Mouse (Mus musculus): Measurements from ENCODE around the gene Fam160a2. TPM values are rescaled to one million over a fixed set of nuclear protein-coding genes. Genes with fewer than 3 reads are reported as not detected.

The Fam160a2 gene
- polyA plus RNA-seq, 1 experiment from 2014 or later = 45.1 TPM

DNA sequence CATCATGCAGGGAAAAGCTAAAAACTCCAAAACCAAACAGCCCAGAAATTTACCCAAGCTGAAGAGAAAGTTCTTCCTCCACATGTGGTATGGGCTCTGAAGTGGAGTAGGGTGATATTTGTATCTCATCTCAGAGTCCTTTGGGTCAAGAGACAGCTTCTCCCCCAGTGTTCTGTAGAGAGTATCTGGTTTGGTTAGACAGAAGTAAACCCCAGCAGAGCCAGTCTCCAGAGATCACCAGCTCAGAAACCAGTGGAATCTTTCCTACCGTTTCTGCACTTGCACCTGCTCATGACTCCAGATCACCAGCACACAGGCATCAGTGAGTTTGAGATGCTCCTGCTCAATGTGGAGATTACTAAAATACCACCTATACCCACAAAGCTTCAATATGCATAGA, 65.8 kb downstream of the Fam160a2 start, which contains the start of gene Olfr690:
Olfr690 (minus strand) TSS at position 101 of the 400 bp plus-strand sequence.
- WGBS = 83% methylated on average over 1 of the region's 1 CpGs
- Histone ChIP-seq H3K36me3 (no peaks in the 10 kb centered on the region), H3K4me2 (no peak within 1 kb of the TSS), H3K4me3 (no peak within 1 kb of the TSS), H3K9ac (no peak within 1 kb of the TSS), H3K9me3 (no peaks in the 10 kb centered on the region), H3K27ac (replicated peaks) (no peak within 1 kb of the TSS), H3K4me1 (replicated peaks) (no peaks in the 10 kb centered on the region), H3K27me3 (no peaks in the 10 kb centered on the region)
- no peak for ATAC-seq (ENCODE audit: low FRiP score, low read depth)

DNA sequence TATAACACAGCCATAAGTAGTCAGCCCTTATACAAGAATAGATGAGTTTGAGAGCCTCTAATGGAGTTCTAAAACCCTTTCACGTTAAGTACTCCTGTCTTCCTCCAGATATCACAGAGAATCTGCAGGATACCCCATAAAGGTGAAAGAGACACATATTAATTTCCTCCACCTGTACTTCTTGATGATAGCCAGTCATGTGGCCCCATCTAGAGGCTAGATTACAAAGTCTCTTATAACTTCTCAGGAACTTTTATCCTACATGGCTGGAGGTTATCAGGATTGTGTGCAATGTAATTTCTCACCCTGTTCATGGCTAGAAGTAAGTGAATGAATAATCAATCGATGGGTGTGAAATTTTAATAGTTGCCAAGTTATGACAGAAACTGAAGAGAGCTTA, 74.6 kb downstream of the Fam160a2 start:
- no peaks in the 10 kb centered on the region for H3K9me3 ChIP-seq
- 81% methylated on average over 2 of the region's 2 CpGs for WGBS
- H3K27ac ChIP-seq (replicated peaks) = no peak overlapping the region
- no peak overlapping the region for H3K4me2 ChIP-seq
- no peaks in the 10 kb centered on the region for H3K36me3 ChIP-seq
- no peak for ATAC-seq (ENCODE audit: low FRiP score, low read depth)
- no peaks in the 10 kb centered on the region for H3K4me1 ChIP-seq (replicated peaks)
- H3K27me3 ChIP-seq = no peaks in the 10 kb centered on the region
- no peak overlapping the region for H3K9ac ChIP-seq
- no peak overlapping the region for H3K4me3 ChIP-seq

Other genes starting within 250 kb of the Fam160a2 start
- not detected in 2 replicates for gene Olfr684, start 236.4 kb downstream of the Fam160a2 start, polyA plus RNA-seq (2015; fragmentation: Nextera tagmentation; extraction: Ambion mirVana)
- not detected in 2 replicates for gene Olfr685, start 214.0 kb downstream of the Fam160a2 start, polyA plus RNA-seq (2015; fragmentation: Nextera tagmentation; extraction: Ambion mirVana)
- gene Olfr686, start 192.6 kb downstream of the Fam160a2 start, polyA plus RNA-seq (2015; fragmentation: Nextera tagmentation; extraction: Ambion mirVana) = not detected in 2 replicates
- gene Olfr688, start 112.0 kb downstream of the Fam160a2 start, polyA plus RNA-seq (2015; fragmentation: Nextera tagmentation; extraction: Ambion mirVana) = not detected in 2 replicates
- gene Olfr689, start 88.9 kb downstream of the Fam160a2 start, polyA plus RNA-seq (2015; fragmentation: Nextera tagmentation; extraction: Ambion mirVana) = 0.03 and 0.05 TPM in 2 replicates
- gene Olfr690, start 66.0 kb downstream of the Fam160a2 start, polyA plus RNA-seq (2015; fragmentation: Nextera tagmentation; extraction: Ambion mirVana) = not detected in 2 replicates
- gene Olfr691, start 57.8 kb downstream of the Fam160a2 start, polyA plus RNA-seq (2015; fragmentation: Nextera tagmentation; extraction: Ambion mirVana) = 0.12 and 0.16 TPM in 2 replicates
- gene Olfr692, start 31.8 kb downstream of the Fam160a2 start, polyA plus RNA-seq (2015; fragmentation: Nextera tagmentation; extraction: Ambion mirVana) = not detected in 2 replicates
- gene Gm5901, start 25.0 kb downstream of the Fam160a2 start, polyA plus RNA-seq (2015; fragmentation: Nextera tagmentation; extraction: Ambion mirVana) = not detected in 2 replicates
- 0.08 and 0.12 TPM in 2 replicates for gene Cnga4, start 4.5 kb upstream of the Fam160a2 start, polyA plus RNA-seq (2015; fragmentation: Nextera tagmentation; extraction: Ambion mirVana)
- gene Cckbr, start 25.7 kb upstream of the Fam160a2 start, polyA plus RNA-seq (2015; fragmentation: Nextera tagmentation; extraction: Ambion mirVana) = 5.2 and 5.5 TPM in 2 replicates
- 37.6 and 41.2 TPM in 2 replicates for gene Cavin3, start 82.2 kb upstream of the Fam160a2 start, polyA plus RNA-seq (2015; fragmentation: Nextera tagmentation; extraction: Ambion mirVana)
- 88.5 and 94.2 TPM in 2 replicates for gene Smpd1, start 154.3 kb upstream of the Fam160a2 start, polyA plus RNA-seq (2015; fragmentation: Nextera tagmentation; extraction: Ambion mirVana)
- gene Apbb1, start 181.6 kb upstream of the Fam160a2 start, polyA plus RNA-seq (2015; fragmentation: Nextera tagmentation; extraction: Ambion mirVana) = 294 and 330 TPM in 2 replicates
- gene Hpx, start 200.1 kb upstream of the Fam160a2 start, polyA plus RNA-seq (2015; fragmentation: Nextera tagmentation; extraction: Ambion mirVana) = 0.39 TPM in 1 of 2 replicates, not detected in the other
- gene Trim3, start 233.5 kb upstream of the Fam160a2 start, polyA plus RNA-seq (2015; fragmentation: Nextera tagmentation; extraction: Ambion mirVana) = 106 and 112 TPM in 2 replicates
- gene Timm10b, start 240.0 kb upstream of the Fam160a2 start, polyA plus RNA-seq (2015; fragmentation: Nextera tagmentation; extraction: Ambion mirVana) = 145 and 150 TPM in 2 replicates
- gene Arfip2, start 240.4 kb upstream of the Fam160a2 start, polyA plus RNA-seq (2015; fragmentation: Nextera tagmentation; extraction: Ambion mirVana) = 81.8 and 92.0 TPM in 2 replicates
- gene Gm45799, start 240.5 kb upstream of the Fam160a2 start, polyA plus RNA-seq (2015; fragmentation: Nextera tagmentation; extraction: Ambion mirVana) = 18.2 and 18.7 TPM in 2 replicates